Mouse (Mus musculus) left cerebral cortex, postnatal 4 days (tissue): ENCODE results near the gene Atp6v0a4. TPM values are rescaled to one million over a fixed set of nuclear protein-coding genes. Genes with fewer than 3 reads are reported as not detected.

Source experiments
- DNase-seq: peaks from one replicate; pipeline ENCODE4 v3.0.0-alpha.2; 2022
- intact Hi-C: fragments of 180-260 bp; cut with DNase I; formaldehyde crosslinking; loops from one replicate; pipeline ENCODE4 v1.15.1; 2025
- total RNA-seq, 2 experiments: library from RNA; stranded (reverse); gene quantifications; 2 replicates each; pipeline ENCODE4 v1.2.3; 2021

Gene Atp6v0a4
- total RNA-seq, 2 experiments from 2014 or later = 3.0 to 3.2 TPM

DNA sequence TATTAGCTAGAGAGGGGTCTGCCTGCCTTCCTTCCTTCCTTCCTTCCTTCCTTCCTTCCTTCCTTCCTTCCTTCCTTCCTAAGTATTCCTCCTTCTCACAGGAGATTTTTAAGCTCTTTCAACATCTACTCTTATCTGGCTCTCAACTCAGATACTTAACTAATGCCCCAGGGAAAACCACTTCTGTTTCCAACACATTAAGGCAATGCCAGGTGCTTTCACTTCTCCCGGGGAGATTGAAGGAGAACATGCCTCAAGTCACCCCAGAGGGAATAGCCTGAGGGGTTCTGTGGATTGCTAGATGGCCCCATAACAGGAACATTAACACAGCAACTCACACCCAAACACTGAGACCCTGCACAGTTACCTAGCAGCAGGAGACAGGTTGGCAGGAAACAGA, 96.6 kb downstream of the Atp6v0a4 start:
- intact Hi-C loops = no loop called here
- no peak for DNase-seq

DNA sequence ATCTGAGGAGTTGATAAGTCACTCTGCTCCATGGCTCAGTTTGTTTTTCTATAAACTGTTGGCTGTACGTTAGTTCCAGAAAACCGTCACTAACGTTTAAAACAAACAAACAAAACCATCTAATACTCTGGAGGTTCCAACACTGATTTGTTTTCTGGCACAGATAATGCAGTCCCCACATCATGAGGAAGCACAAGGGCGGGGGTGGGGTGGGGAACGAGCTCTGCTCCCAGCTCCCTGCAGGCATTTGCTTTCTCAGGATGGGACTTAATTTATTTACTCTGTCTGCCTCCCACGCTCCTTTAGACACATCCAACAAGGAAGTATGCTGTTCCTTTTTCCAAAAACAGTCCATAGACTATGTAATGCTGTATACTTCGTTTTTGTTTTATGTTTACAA, 101.1 kb downstream of the Atp6v0a4 start:
- DNase-seq = no peak
- intact Hi-C loops = no loop called here

DNA sequence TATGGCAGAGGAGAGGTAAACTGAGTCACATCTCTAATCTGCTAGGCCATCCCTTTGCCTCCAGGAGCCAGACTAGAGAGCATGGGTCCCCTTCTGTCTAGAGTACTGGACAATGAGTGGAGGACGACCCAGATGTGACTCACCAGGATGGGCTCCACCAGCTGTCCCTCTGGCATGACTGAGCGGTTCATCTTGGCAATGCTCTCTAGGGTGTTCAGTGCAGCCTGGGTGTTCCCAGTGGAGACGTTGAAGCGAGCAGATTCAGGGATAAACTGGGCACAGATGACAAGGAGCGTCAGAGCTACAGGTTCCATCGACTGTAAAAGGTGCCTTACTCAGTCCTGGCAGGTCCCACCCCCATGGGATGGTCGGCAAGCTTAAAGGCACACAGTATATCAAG, 103.0 kb downstream of the Atp6v0a4 start:
- no peak for DNase-seq
- intact Hi-C loops = no loop called here

DNA sequence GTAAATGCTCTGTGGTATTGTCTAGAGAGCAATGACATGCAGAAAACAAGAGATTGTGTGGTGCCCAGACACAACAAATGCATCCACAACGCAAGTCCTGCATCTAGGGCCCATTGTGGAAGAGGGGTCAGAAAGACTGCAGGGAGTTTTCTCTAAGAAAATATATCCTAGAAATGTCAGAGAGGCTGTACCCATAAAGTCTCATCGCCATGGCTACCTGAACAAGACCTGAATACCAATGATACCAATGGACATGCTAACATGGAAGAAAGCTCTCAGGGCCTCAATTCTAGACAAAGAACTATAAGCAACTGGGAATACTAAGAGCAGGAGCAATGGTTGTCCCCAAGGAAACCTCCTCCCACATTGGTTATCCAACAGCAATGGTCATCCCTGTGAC, 111.6 kb downstream of the Atp6v0a4 start:
- intact Hi-C loops = no loop called here

DNA sequence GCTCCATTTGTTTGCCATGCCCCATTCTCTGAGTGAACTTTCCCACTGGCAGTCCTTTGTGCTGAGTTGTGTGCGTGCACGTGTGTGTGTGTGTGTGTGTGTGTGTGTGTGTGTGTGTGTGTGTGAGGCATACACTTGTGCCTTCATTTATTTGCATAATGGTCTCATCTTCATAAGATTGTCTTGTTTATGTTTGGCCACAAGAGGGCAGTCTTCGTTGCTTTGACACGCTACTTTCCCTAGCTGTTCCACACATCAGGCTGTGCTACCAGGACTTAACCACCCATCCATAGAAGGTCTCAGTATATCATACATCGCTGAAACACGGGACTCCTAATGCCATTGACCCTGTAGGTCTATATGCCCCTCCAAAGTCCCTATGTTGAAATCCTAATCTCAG, 116.9 kb downstream of the Atp6v0a4 start:
- intact Hi-C loops = no loop called here

More for the DNA sequence above, 111.6 kb downstream of the Atp6v0a4 start:
- no peak for DNase-seq

More for the DNA sequence above, 116.9 kb downstream of the Atp6v0a4 start:
- DNase-seq = peak; percentile 51

Other genes starting within 250 kb of the Atp6v0a4 start
- not detected for gene Svopl, start 77.6 kb downstream of the Atp6v0a4 start, total RNA-seq
- not detected for gene Tmem213, start 15.3 kb downstream of the Atp6v0a4 start, total RNA-seq
- 10 to 100 TPM; 79.1 to 86.7 TPM for gene D630045J12Rik, start 129.4 kb upstream of the Atp6v0a4 start, total RNA-seq
- gene Zc3hav1l, start 174.7 kb upstream of the Atp6v0a4 start, total RNA-seq = 1 to 10 TPM; 8.0 to 9.4 TPM
- gene Zc3hav1, start 230.0 kb upstream of the Atp6v0a4 start, total RNA-seq = 1 to 10 TPM; 2.1 to 2.5 TPM